Mouse (Mus musculus): Measurements from ENCODE around the gene Gstt3.
"Not testable (repeated sequence)": the region's sequence is repeated elsewhere in the genome, so short reads cannot be mapped to it uniquely, and the experiment has no call there.

Gstt3 gene

DNA sequence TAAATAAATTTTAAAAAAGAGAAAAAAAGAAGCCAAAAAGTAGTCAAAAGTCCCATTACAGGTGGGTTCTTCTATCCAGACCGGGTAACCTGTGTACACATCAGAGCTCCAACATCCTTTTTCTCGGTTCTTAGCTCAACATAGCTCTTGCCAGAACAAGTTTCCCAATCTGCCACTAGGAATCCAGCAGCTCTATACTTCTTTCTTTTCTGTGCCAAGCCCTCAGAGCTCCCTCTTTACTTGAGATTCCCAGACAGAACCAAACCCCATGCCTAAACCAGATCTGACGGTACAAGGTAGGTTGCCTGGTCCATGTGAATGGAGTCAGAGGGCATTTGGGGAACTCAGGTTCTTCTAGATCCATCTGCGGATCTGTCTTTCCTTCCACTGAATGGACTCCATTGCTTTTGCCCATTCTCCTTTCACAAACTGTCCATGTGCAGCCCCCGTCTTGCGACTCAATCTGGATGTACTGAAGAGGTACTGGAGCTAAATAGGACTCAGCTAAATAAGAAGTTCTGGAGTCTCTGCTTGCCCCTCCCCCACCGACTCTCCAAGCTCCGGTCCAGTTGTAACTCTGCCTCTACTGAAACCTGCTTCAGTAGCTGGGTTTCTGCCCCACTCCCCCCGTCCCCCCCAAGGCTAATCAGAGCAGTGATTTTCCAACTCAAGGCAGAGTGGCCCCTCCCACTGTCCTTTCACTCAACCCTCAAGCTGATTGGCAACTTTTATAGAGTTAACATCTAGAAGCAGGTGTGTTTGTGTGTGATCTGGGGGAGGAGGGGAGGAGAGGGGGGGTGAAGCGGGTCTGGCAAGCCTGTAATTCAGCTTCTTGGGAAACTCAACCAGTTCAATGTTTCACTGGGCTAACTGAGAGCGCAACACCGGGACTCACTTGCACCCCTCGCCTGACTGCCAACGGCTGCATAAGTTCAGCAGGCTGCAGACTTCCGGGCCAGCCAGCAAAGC is 1.7 kb downstream of the Gstt3 start:
- no peak for DNase-seq (ENCODE audit: low spot score in 2 of 2)

DNA sequence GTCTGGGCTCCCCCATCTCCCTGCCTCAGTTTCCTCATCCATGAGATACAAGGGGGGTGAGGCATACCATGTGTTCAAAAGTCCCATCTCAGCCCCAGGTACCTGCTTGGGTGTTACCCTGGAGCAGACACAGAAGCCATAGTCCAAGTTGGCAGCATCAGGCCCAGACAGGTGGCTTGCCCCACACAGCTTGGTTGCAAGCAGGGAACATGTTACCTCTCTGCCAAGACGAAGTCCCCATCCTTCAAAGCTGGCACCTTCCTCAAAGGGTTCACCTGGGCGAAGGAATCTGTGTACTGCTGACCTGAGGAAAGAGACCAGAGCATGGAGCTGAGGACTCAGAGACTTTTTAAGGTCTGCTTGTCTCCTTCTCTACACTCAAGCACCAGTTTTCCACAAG is 3.3 kb downstream of the Gstt3 start:
- no peak for DNase-seq (ENCODE audit: low spot score in 2 of 2)

DNA sequence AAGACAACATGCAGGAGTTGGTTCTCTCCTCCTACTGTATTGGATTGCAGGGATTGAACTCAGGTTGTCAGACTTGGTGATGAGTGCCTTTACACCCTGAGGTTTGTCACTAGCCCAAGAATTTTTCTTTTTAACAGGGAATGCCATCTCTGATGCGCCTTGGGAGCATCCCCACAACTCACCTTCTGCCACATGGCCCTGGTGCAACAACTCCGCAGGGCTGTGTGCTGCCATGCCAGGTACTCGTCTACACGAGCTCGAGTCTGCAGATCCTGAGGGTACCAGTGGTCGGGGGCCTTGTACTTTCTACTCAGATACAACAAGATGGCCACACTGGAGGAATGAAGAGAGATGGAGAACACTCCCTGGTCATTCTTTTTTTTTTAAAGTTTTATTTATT is 4.7 kb downstream of the Gstt3 start:
- DNase-seq (ENCODE audit: low spot score in 2 of 2) = no peak

DNA sequence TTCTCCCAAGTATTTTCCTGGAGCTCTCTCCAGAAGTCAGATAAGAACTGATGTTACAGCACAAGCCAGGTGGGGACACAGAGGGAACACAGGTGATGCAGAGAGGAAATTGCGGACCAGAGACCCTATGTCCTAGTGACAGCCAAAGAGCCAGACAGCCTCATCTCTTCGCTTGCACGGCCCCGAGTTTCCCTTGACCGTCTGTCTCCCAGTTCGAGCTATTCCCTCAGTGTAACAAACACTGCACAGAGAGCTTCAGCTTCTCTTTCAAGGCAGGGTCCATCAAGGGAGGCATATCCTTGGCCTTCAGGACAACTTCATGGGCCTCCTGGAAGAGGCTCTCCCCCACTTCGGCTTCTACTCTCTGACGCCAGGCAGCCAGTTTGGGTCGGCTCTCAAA is 6.6 kb downstream of the Gstt3 start:
- DNase-seq (ENCODE audit: low spot score in 2 of 2) = no peak

DNA sequence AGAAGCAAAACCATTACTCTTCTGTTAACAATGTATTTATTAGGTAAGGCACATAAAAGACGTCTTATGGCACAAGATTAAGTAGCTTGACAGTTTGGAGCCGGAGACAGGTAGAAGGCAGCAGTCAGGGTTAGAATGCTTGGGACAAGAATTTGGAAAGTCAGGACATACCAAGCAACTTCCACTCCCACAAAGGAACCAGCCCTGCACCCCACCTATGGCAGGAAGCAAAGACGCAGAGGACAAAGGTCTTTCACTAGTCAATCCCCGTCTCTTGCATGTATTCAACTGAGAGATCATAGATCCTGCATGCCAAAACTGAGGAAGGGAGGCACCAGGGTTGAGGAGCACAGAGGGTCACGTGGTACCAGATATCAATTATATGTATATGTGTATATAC is 7.1 kb downstream of the Gstt3 start:
- DNase-seq (ENCODE audit: low spot score in 2 of 2) = no peak

DNA sequence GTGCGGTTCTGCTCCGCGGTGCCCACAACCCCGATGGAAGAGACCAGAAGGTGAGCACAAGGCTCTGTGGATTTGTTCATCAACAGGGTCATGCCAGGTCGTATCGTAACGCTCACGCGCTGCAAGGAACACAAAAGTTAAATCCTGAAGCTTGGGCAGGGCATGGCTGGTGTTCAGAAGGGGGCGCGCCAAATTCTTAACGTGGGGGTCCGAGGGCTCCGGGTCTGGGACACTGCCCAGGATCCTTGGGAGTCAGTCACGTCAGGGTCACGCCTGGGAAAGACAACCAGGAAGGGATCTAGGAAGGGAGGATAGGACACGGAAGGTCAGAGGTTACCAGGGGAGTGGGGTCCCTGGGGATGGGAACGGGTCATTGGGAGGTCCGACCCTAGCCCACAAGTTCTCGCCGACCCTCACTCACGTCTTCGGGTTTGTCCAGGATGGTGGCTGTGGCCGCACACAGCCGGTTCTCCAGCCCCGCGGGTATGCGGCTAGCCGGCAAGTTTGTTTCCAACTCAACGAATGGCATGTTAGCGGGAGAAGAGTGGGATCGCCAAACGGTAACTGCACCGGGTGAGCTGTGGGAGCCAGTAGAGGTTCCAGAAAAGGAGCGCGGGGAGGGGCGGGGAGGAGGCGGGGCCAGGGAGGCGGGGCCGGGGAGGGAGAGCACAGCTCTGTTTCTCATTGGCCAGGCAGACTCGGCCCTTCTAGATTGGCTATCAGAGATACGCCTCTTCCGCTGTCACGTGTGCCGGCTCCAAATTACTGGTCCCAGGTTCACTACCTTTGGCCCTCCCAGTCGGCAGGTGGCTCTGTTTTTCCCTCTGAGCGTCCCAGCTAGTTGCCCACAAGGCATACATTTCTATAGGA is 8.2 kb downstream of the Gstt3 start, which contains the start of gene Ddt:
Ddt (minus strand) TSS at position 620 of the 870 bp plus-strand sequence.
- DNase-seq (ENCODE audit: low spot score in 2 of 2) = peak; percentile 79 to 86

DNA sequence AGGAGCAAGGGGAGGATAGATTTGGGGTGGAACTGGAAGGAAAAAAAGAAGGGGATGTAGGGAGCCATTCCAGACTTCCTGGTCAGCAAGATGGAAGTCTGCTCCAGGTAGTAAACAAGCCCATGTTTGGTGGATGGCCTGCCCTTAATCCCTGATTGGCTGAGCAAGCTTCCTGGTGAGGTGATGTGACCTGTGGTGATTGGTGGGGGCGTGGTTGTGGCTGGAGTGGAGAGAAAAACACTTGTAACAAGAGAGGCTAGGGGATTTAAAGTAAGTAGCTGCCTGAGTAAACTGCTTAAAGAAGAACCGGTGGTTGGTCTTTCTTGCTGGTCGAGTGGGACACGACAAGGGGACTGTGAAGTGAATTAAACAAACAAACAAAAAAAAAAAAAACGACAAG is 13.5 kb downstream of the Gstt3 start:
- DNase-seq (ENCODE audit: low spot score in 2 of 2) = not testable (repeated sequence)

DNA sequence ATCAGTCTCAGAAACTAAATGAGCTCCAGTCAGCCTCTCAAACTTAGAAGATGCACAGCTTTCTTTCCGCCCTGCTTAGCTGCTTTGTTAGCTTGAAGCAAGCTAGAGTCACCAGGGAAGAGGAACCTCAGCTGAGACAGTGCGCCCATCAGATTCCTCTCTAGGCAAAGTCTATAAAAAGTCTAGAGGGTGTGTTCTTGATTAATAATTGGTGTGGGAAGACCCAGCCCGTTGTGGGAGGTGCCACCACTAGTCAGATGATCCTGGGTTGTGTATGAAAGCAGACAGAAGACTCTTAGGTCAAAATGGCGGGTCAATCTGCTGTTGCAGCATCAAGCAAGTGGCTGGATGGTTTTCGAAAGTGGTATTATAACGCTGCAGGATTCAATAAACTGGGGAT is 14.4 kb downstream of the Gstt3 start:
- no peak for DNase-seq (ENCODE audit: low spot score in 2 of 2)

DNA sequence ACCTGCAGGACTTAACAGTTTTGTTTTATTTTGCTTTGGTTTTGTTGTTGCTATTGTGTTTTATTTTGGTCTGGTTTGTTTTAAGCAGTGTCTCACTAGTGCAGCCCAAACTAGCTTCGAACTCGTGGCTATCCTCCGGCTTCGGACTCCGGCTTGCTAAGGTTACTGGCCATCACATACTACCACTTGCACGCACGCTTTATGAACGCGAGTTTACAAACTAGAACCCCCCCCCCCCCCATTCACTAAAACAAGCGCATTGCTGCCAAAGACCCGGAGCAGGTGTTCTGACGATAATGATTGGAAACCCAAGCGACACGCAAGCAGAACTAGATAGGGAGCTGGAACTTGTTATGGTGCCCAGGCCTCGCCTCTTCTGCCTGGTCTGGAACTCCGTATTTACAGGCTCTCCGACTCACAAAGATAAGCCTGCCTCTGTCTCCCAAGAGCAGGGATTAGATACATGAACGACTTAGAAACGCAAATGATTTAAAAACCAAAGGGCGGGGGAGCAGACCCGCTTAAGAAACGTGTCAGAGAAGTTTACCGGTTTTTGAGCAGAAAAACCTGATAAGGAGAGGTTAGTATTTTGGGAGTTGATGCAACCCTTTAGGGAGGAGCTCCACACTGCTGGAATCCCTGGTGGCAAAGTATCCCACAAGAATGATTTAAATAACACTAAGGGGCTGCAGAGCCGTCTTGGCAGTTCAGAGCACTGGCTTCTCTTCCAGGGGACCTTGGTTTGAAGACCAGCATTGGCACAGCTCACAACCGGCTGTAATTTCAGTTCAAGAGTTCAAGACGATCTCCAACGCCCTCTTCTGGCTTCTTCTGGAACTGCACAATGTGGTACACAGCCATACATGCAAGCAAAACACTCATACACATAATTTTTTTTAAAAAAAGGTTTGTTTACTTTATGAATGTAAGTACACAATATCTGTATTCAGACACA is 16.4 kb downstream of the Gstt3 start:
- DNase-seq (ENCODE audit: low spot score in 2 of 2) = peak in 1 of 2 experiments; percentile 75

DNA sequence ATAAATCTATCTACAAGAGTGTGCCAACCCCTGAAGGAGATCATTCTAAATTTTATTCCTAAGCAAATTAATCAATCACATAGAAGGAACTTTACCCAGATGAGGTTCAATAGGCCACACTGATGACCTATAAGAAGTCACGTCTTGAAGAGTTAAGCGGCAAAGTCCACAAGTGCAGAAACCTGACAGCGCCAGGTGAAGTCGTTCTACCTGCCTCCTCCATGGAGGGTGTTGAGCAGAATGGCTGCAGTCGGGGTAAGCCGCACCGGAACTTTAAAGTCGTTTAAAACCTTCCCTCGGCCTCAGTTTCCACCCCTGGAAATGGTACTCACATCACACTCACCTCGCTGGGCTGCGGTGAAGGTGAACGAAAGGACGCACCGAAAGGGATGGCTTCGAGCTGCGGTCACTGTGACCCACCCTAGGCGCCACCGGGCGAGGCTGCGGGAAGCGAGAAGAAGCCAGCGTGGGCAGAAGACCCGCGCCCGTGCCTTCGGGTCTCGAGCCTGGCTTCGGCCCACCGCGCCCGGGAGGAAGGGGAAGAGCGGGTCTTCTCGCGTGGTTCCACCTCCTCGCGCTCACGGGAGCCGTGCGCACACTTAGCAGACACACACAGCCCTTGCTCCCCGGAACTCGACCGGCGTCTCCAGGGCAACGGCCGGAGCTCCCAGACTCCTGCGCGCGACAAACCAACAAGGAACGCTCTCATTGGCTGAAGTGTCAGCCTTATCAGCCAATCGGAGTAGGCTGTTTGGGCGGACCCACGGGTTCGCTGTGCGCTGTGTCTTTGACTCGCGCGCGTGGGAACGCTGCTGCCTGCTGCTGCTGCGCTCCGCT is 17.3 kb downstream of the Gstt3 start, which contains the start of gene Cabin1:
Cabin1 (minus strand) TSS at position 660 of the 837 bp plus-strand sequence.
- peak; percentile 95 to 99 for DNase-seq (ENCODE audit: low spot score in 2 of 2)

DNA sequence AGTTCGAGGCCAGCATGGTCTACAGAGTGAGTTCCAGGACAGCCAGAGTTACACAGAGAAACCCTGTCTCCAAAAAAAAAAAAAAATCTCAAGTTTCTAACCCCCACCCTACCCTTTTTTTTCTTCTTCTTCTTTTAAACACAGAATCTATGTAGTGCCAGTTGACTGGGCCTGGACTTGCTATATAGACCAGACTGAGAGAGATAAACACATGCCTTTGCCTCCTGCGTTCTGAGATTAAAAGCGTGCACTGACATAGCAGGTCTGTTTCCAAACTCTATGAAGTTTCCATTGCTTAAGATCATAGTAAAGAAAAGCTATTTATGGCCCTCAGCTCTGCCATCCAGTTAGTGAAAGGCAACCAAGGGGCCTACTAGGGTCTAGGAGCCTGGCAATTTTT is 18.8 kb downstream of the Gstt3 start:
- no peak for DNase-seq (ENCODE audit: low spot score in 2 of 2)

DNA sequence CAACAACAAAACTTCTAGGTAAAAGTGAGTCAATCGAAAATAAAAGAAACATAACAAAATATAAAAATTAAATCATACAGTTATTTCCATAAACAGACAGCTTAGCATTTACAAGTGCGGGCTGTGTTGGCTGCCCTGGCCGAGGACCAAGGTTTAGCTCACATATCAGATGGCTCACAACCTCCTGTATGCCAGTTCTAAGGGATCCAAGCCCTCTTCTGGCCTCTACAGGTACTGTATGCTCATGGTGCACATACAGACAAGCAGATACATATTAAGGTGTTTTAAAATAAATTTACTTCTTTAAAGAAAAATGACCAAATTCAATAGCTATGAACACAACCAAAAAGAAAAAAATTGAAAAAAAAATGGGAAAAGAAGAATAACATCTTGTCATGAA is 20.9 kb downstream of the Gstt3 start:
- no peak for DNase-seq (ENCODE audit: low spot score in 2 of 2)

DNA sequence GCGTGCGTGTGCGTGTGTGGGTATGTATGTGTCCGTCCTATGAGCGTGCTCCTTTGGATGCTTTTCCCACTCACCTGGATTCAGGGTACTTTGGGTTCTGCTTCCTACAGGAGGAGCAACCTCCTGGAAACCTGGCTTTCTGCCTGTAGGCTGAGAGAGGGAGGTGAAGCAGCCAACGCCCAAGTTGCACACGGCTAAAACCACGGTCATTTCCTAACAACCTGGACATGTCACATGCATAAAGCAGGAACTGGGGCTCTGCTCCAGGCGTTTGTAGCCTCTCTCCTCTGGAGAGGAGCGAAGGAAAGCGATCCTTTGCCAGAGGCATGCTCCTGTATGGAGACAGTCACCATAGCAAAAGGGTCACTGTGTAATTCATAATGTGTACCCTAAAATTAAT is 24.5 kb downstream of the Gstt3 start:
- DNase-seq (ENCODE audit: low spot score in 2 of 2) = no peak

DNA sequence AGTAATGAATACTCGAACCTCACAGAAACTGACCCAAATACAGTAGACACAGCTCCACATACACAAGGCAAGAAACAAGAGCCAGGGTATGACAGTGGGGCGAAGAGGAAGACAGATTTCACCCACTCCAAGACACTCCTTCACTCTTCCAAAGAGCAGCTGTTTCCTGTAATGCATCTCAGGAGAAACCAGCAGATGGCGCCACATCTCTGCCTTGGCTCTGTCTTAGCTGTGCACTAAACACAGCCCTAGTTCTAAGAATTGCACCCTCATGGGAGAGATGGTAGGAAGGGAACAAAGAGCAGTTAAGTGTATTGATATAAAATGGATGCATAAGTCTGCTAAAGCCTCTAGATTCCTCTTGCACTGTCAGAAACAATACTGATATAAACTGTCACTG is 37.2 kb downstream of the Gstt3 start:
- DNase-seq (ENCODE audit: low spot score in 2 of 2) = peak; percentile 53 to 84

DNA sequence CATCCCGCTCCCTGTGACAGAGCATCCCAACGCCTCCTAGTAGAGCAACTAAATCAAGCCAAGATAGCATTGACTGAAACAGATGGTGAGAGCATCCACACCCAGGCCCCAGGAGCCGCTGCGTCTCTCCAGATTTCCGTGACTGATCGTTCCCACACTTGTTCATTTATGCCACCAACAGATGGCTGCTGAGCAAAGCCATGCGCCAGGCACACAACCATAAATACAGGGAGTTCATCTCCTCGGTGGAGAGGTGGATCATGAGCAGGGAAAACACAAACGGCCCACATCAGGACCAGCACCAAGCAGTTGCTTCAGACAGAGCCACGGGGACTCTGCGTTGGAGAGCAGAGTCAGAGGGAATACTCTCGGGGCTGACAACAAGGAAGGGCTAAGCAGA is 37.8 kb downstream of the Gstt3 start:
- no peak for DNase-seq (ENCODE audit: low spot score in 2 of 2)

DNA sequence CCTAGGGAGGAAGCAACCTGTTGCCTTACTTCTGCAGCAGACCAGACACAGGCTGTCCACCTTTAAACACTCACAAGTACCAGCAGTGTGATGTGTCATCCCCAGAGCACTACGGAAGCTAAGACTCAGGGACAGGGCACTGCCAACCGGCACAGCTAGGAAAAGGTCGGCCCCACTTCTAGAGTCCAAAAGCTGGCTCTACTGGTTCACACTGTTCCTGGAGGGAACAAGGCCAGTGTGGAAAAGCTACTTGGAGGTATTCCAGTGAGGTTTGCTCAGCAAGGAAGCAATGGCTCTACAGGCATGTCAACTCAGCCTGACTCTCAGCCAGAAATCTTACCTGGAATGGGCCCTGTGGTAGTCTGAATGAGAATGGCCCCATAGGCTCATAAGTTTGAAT is 40.3 kb downstream of the Gstt3 start:
- no peak for DNase-seq (ENCODE audit: low spot score in 2 of 2)

DNA sequence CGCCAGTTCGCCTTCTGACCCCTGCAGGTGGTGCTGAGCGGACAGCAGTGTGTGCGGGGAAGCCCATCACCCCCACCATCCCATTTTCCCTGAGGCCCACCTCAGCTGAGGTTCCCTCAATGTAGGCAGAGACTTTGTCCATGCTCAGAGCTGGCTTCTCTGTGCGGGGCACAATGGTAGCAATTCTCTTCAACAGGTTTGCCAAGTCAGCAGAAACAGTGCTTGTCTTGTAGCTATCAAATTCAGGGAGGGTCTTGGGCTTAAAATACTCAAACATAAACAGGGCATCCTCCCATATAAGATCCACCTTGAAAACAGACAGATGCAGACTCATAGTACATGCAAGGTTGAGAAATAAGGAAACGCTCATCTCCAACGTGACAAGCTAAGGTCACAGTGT is 55.8 kb downstream of the Gstt3 start:
- DNase-seq (ENCODE audit: low spot score in 2 of 2) = no peak
